ENCODE assay signal across 6 mouse cellular contexts in the genomic region with DNA sequence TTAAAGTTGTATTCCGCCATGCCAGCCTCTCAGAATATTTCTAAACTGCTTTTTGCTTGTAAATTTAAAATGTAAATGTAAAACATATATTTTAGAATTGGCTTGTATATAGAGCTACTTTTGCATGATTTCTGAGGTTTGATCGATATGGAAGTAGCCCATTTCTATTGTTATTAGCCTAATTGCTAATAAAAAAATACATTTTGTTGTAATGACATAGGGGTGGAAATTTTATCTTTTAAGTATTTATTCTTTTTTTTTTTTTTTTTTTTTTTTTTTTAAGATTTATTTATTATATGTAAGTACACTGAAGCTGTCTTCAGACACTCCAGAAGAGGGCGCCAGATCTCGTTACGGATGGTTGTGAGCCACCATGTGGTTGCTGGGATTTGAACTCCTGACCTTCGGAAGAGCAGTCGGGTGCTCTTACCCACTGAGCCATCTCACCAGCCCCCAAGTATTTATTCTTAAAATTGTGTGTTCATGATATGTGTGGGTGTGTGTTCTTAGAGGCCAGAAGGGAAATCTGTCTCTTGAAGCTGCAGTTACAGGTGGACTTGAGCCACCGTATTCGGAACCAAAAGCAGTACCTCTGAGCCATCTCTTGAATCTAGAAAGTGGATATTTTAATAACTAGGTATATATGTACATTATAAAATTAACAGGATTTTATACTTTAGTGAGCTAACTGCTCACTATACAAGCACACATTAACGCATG. TPM values are rescaled to one million over a fixed set of nuclear protein-coding genes. Genes with fewer than 3 reads are reported as not detected.
"Had no signal": no experiment of that assay in that cellular context is flagged by ENCODE, and none has a peak within 500 bp of the region (broad histone marks: within the 10 kb centered on the region; RNA-seq: fewer than 3 reads in every experiment).

No protein-coding gene starts in this region.

RNA-seq across cellular contexts. Expression of a gene that starts 28.3 kb away (rescaled TPM):
- total RNA-seq: neutrophil, adult 5-6 weeks had no signal
- polyA plus RNA-seq: midbrain, embryonic 12.5 days had no signal

RNA-seq across cellular contexts. Expression of a gene that starts 37.9 kb away (rescaled TPM):
- total RNA-seq: megakaryocyte progenitor cell, adult 5-6 weeks; megakaryocyte-erythroid progenitor cell, adult 5-6 weeks; neutrophil, adult 5-6 weeks had no signal
- polyA plus RNA-seq: liver, embryonic 13.5 days; neural tube, embryonic 13.5 days had no signal
